Mouse (Mus musculus) fat pad, adult 2 months (tissue): ENCODE measurements around the gene Pkig.
"Not testable (repeated sequence)": the region's sequence is repeated elsewhere in the genome, so short reads cannot be mapped to it uniquely, and the experiment has no call there.

Experiments used
- DNase-seq: peaks from one replicate; pipeline ENCODE4 v3.0.0-alpha.2; 2011; ENCODE audit warnings: low read depth, low spot score; ENCODE audit errors: extremely low read depth

The Pkig gene

GRCm38 (mm10) chr2:163675662-163676061, 17.5 kb downstream of the Pkig start:
- no peak for DNase-seq

GRCm38 (mm10) chr2:163676321-163676720, 18.1 kb downstream of the Pkig start:
- no peak for DNase-seq

DNA sequence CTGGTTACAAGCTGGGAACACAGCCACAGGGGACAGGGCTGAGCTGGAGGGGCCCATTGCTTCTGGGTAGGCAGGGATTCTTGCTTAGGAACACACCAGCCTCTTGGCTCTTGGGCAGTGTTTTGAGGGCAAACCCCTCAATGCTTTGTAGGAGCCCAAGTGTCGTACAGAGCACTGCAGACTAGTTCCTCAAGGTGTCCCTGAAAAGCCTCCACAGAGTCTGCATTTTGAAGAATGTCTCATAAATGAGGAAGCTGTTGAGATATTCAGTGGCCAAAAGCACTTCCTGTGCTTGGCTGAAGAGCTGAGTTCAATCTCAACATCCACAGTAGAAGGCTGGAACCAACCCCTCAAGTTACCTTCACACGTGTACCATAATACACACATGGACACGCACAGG, 18.6 kb downstream of the Pkig start:
- no peak for DNase-seq

GRCm38 (mm10) chr2:163682344-163682743, 24.2 kb downstream of the Pkig start:
- DNase-seq: no peak

DNA sequence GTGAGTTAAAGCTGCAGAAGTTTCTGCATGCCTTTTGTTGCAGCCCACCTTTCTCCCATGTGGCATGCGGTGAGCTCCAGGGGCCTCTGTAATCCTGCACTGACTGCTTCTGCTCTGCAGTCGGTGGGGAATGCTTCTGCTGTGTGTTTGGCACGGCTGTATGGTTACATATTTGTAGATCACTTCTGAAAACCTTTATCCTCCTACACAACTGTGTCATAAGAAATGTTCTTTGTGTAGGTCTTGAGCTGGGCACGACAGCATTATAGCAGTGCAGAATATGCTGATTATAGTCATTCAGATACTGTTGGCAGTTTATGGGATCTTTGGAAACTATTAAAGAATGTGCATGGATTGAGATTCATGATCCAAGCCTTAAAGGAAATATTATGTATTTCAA, 27.1 kb downstream of the Pkig start:
- DNase-seq: no peak

- no peak for DNase-seq
Observed at GRCm38 (mm10) chr2:163685761-163686200, 27.6 kb downstream of the Pkig start.

GRCm38 (mm10) chr2:163686233-163686632, 28.0 kb downstream of the Pkig start:
- no peak for DNase-seq

DNA sequence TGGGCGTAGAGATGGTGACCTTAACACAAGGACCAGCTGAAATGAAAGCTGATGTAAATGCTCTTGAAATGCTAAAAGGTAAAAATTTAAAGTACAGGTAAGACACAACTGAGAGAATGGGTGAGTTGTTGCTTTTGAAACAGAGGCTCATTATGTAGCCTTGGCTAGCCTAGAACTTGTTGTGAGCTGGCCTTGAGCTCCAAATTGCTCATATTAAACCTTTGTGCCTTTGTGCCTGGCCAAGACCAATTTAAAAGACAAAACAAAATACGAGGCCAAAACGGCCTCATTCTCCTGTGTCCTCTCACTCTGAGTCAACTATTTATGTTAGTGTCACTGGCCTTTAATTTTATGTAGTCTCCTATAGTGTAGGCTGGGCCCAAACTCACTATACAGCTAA, 28.7 kb downstream of the Pkig start:
- no peak for DNase-seq

DNA sequence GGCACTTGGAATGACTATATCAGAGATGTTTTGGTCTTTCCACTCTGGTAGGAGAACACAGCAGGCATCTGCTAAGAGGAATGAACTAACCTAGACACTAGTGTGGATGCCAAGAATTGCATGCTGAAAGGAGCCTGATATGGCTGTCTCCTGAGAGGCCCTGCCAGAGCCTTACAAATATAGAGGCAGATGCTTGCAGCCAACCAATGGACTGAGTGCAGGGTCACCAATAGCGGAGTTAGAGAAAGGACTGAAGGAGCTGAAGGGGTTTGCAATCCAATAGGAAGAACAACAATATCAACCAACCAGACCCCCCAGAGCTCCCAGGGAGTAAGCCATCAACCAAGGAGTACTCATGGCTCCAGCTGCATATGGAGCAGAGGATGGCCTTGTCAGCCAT, 30.2 kb downstream of the Pkig start:
- not testable (repeated sequence) for DNase-seq

- DNase-seq: no peak
Observed at GRCm38 (mm10) chr2:163689771-163690170, 31.6 kb downstream of the Pkig start.

- DNase-seq: no peak
Observed at GRCm38 (mm10) chr2:163690409-163691304, 32.5 kb downstream of the Pkig start.

DNA sequence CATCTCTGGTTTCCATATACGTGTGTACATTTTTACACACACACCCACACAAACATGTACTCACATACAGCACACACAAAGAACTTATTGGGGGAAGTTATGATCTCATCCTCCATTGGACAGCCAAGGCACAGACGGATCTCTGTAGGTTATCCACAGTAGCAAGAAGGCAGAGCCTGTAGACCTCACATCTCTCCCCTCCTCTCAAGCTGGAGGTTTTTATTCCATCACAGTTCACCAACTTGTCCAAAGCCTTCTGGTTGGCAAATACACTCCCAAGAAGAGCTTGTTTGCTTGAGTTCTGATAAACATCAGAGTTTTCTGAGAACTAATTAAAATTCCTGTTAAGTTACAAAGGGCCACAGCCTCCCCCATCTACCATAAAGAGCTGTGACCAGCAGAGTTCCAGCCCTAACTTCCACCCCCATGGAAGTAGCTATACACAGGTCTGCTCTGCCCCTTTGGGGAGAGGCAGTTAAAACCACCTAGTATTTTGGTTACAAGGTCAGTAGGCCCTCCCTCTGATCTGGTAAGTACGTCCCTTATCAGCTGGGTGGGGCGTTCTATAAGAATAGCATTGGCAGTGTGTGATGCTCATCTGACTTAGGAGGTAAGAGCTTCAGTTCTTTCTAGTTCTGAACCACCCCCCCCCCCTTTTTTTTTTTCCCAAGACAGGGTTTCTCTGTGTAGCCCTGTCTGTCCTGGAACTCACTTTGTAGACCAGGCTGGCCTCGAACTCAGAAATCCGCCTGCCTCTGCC, 33.8 kb downstream of the Pkig start:
- no peak for DNase-seq

- no peak for DNase-seq
Observed at GRCm38 (mm10) chr2:163692873-163693612, 34.9 kb downstream of the Pkig start.

DNA sequence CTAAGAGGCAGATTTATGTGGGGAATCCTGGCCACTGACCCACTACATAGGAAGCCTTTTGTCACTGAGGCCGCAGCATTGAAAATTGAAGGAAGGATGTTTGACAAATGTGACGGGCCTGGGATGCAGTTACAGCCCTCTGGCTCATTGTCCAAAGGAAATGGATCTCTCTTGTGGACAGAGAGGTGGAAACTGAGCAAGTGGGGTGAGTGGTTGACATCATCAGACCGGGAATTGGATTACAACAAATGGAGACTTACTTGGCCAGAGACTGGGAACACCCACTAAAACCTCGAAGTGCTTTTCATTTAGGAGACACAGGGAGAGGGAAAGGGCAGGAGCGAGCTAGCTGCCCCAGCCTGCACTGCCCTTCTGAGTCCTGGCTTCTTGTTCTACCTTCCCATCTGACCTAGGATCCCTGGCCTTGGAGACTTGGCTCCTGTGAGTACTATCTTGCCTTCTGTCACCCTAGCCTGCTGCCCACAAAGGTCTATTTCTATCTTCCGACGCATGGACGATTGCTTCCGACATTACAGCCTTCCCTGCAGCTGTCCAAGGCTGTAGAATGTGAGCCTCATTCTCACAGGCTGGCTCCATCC, 35.6 kb downstream of the Pkig start:
- DNase-seq: no peak

- DNase-seq: no peak
Observed at GRCm38 (mm10) chr2:163696763-163697162, 38.6 kb downstream of the Pkig start.

DNA sequence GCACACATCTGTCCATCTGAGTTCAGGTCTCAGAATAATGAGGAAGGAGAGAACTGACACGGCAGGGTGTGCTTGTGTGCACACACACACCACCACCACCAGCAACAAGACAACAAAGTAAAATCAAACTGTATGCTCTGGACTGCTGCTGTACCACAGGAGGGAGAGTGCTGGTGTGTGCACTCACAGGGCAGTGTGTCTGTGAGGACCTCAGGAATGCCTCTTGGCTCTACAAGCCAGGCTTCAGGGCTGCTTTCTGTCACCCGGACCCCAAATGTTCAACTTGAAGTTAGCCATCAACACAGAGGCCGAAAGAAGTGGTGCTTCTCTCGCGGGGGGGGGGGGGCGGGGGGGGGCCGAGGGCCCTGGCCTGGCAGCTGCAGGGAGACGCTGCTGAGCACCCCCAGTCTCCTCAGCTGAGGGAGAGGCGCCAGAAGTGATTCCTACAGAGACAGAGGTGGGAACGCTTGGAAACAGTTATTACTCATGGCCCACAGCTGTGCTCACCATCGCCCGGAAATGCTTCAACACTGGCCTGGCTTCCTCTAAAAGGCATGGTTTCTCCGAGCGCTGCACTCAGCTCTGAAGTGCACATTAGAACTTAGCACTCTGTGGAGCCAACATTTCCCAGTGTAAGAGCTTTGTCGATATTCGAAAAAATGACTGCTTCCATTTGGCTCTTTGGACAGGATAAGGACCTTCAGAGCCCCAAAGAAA, 39.7 kb downstream of the Pkig start:
- no peak for DNase-seq

GRCm38 (mm10) chr2:163699078-163699780, 41.0 kb downstream of the Pkig start:
- DNase-seq: no peak

DNA sequence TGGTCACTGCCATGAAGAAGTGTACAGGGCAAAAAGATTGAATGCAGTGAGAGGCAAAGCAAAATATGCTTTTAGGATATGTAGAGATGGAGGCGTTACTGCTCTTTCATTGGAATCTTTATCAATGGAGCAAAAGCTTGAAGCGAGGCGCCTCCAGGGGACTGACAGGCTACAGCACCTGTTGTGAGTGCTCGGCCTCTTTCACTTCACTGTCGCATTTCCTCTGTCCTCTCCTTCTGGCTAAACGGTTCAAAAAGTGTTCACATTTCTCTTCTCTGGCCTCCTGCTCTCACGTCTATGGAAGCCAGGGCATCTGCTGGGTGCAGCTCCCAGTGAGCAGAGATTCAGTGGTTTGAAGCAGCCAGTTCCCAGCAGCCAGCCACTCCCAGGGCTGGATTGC, 44.2 kb downstream of the Pkig start:
- no peak for DNase-seq

- no peak for DNase-seq
Observed at GRCm38 (mm10) chr2:163702921-163703320, 44.7 kb downstream of the Pkig start.
